Mouse (Mus musculus): ENCODE data around the gene Rps10. TPM values are rescaled to one million over a fixed set of nuclear protein-coding genes. Genes with fewer than 3 reads are reported as not detected.

The Rps10 gene
- total and polyA plus RNA-seq, 3 experiments = 939 to 1,116 (median 1,036) TPM

Other genes with a start within 250 kb of the Rps10 start
- gene Grm4, start 115.3 kb downstream of the Rps10 start, total RNA-seq (2021) = 1 to 10 TPM; 5.5 to 9.0 TPM
- gene Grm4, start 115.3 kb downstream of the Rps10 start, polyA plus RNA-seq (2012; rRNA removed) = 0.08 and 0.31 TPM in 2 replicates
- 10 to 100 TPM; 12.2 to 26.8 TPM for gene Hmga1, start 80.2 kb downstream of the Rps10 start, total RNA-seq (2021)
- 38.9 and 44.2 TPM in 2 replicates for gene Hmga1, start 80.2 kb downstream of the Rps10 start, polyA plus RNA-seq (2012; rRNA removed)
- 10 to 100 TPM; 28.0 to 35.9 TPM for gene AI413582, start 70.9 kb downstream of the Rps10 start, total RNA-seq (2021)
- 64.8 and 65.5 TPM in 2 replicates for gene AI413582, start 70.9 kb downstream of the Rps10 start, polyA plus RNA-seq (2012; rRNA removed)
- gene Nudt3, start 13.2 kb downstream of the Rps10 start, total RNA-seq (2021) = 100 to 1,000 TPM; 152 to 217 TPM
- gene Nudt3, start 13.2 kb downstream of the Rps10 start, polyA plus RNA-seq (2012; rRNA removed) = 114 and 124 TPM in 2 replicates
- not detected for gene RPS10-NUDT3, start 1.4 kb downstream of the Rps10 start, total RNA-seq (2021)
- not detected in 2 replicates for gene RPS10-NUDT3, start 1.4 kb downstream of the Rps10 start, polyA plus RNA-seq (2012; rRNA removed)
- gene Pacsin1, start 18.8 kb upstream of the Rps10 start, total RNA-seq (2021) = 1 to 10 TPM; 2.5 to 5.6 TPM
- gene Pacsin1, start 18.8 kb upstream of the Rps10 start, polyA plus RNA-seq (2012; rRNA removed) = 3.0 and 3.8 TPM in 2 replicates
- gene Spdef, start 92.3 kb upstream of the Rps10 start, total RNA-seq (2021) = under 1 TPM in 1 of 2 experiments, not detected in 1; 0.28 TPM
- gene Spdef, start 92.3 kb upstream of the Rps10 start, polyA plus RNA-seq (2012; rRNA removed) = 0.11 and 0.47 TPM in 2 replicates
- gene D17Wsu92e, start 184.0 kb upstream of the Rps10 start, total RNA-seq (2021) = 100 to 1,000 TPM; 159 to 164 TPM
- 113 and 145 TPM in 2 replicates for gene D17Wsu92e, start 184.0 kb upstream of the Rps10 start, polyA plus RNA-seq (2012; rRNA removed)
- 10 to 100 TPM; 74.5 to 79.8 TPM for gene Snrpc, start 201.5 kb upstream of the Rps10 start, total RNA-seq (2021)
- gene Snrpc, start 201.5 kb upstream of the Rps10 start, polyA plus RNA-seq (2012; rRNA removed) = 180 and 188 TPM in 2 replicates
- 10 to 100 TPM; 25.2 to 38.7 TPM for gene Uhrf1bp1, start 219.8 kb upstream of the Rps10 start, total RNA-seq (2021)
- 14.1 and 15.0 TPM in 2 replicates for gene Uhrf1bp1, start 219.8 kb upstream of the Rps10 start, polyA plus RNA-seq (2012; rRNA removed)

Data from adrenal gland, adult 2 months (tissue).